Mouse (Mus musculus) hindbrain, embryonic 16.5 days (tissue): ENCODE measurements around the gene Dynll1. TPM values are rescaled to one million over a fixed set of nuclear protein-coding genes. Genes with fewer than 3 reads are reported as not detected.
A peak's percentile ranks its signal among the peaks of the same experiment; 100 is the strongest.

Experiments used
- ATAC-seq: fragments of 200-750 bp; cut with Nextera tagmentation; 2 replicates; pipeline ENCODE4 v1.8.0; 2017; ENCODE audit warnings: moderate TSS enrichment, moderate library complexity
- H3K27ac ChIP-seq: fragments of 300-500 bp; sonication (generic); 2 replicates; pipeline ENCODE4 v1.5.1; 2014; ENCODE audit warnings: low read depth, mild to moderate bottlenecking, control low read depth, low read length, moderate library complexity
- H3K27me3 ChIP-seq: fragments of 300-500 bp; sonication (generic); replicated peaks from 2 replicates; pipeline ENCODE4 v1.6.1; 2014; ENCODE audit warnings: low read length; ENCODE audit not compliant: control insufficient read depth, insufficient read depth
- H3K36me3 ChIP-seq: fragments of 300-500 bp; sonication (generic); 2 replicates; pipeline ENCODE4 v1.6.1; 2014; ENCODE audit warnings: mild to moderate bottlenecking, low read length, moderate library complexity, mixed read lengths; ENCODE audit not compliant: control insufficient read depth, insufficient read depth
- H3K4me1 ChIP-seq: fragments of 300-500 bp; sonication (generic); 2 replicates; pipeline ENCODE4 v1.6.1; 2014; ENCODE audit warnings: low read depth, low read length; ENCODE audit not compliant: control insufficient read depth, insufficient read depth
- H3K4me2 ChIP-seq: fragments of 300-500 bp; sonication (generic); 2 replicates; pipeline ENCODE4 v1.6.1; 2014; ENCODE audit warnings: mild to moderate bottlenecking, low read length, control low read depth, moderate library complexity
- H3K4me3 ChIP-seq: fragments of 300-500 bp; sonication (generic); 2 replicates; pipeline ENCODE4 v1.5.1; 2014; ENCODE audit warnings: mild to moderate bottlenecking, low read length, control low read depth, moderate library complexity
- H3K9ac ChIP-seq: fragments of 300-500 bp; sonication (generic); 2 replicates; pipeline ENCODE4 v1.6.1; 2014; ENCODE audit warnings: low read depth, mild to moderate bottlenecking, control low read depth, low read length, moderate library complexity
- H3K9me3 ChIP-seq: fragments of 300-500 bp; sonication (generic); 2 replicates; pipeline ENCODE4 v1.6.1; 2014; ENCODE audit warnings: mild to moderate bottlenecking, low read length, moderate library complexity; ENCODE audit not compliant: control insufficient read depth
- WGBS: fragments of 180-500 bp; shearing (Covaris S2); extraction: QIAGEN DNeasy Blood & Tissue Kit; methylation state at CpG from one replicate; pipeline ENCODE4 v1.1.7; 2014; 5-methylcytosine and 5-hydroxymethylcytosine counted together
- polyA plus RNA-seq: library from polyadenylated mRNA; unstranded; fragments of >200 nt; fragmentation: Nextera tagmentation; extraction: Ambion mirVana; gene quantifications from 2 replicates; pipeline ENCODE4 v1.2.1, GENCODE M21; 2015

Gene Dynll1
- polyA plus RNA-seq, 1 experiment from 2014 or later: 1,268 TPM

- peak; percentile 60; the same call in 1 of the 2 replicates for ATAC-seq
- H3K9ac ChIP-seq: peak overlapping the region; percentile 99
- WGBS: under 1% methylated on average over 61 of the region's 77 CpGs
These were observed 28.6 kb downstream of the Dynll1 start for GRCm38 (mm10) chr5:115271931-115272811.

DNA sequence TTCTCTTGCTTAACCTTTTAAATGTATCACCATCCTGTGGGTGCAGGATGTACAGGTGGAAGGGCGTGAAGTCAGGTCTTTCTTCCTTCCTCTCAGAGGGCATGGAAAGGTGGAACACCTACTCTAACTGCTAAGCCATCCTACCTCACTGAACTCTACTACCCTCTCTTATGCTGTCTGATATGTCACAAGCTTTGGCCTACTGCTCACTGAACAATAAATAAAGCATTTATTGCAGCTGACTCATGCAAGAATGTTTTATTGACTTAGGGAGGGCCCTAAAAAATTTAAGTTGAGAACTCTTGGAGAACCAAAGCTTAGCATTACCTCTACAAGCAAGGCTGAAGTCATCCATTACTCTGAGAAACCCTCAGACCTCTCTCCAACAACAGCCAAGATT lies 30.8 kb downstream of the Dynll1 start:
- Histone ChIP-seq H3K27me3 (no peaks in the 10 kb centered on the region), H3K36me3 (0 out of 2 replicates have a peak, but pooled peaks cover 2% of the 10 kb centered on the region), H3K9me3 (no peaks in the 10 kb centered on the region), H3K27ac (no peak overlapping the region), H3K4me3 (no peak overlapping the region; the same call in 1 of the 2 replicates), H3K4me2 (peak overlapping the region; percentile 85), H3K4me1 (peaks cover 41% of the 10 kb centered on the region), H3K9ac (no peak overlapping the region; the same call in 1 of the 2 replicates)
- WGBS: 88% methylated on average over 1 of the region's 1 CpGs
- no peak for ATAC-seq

More at GRCm38 (mm10) chr5:115271931-115272811, 28.6 kb downstream of the Dynll1 start:
- Histone ChIP-seq H3K9me3 (no peaks in the 10 kb centered on the region), H3K27ac (peak overlapping the region; percentile 90), H3K27me3 (no peaks in the 10 kb centered on the region), H3K36me3 (0 out of 2 replicates have a peak, but pooled peaks cover 2% of the 10 kb centered on the region), H3K4me3 (peak overlapping the region; percentile 99), H3K4me2 (peak overlapping the region; percentile 85), H3K4me1 (peaks cover 34% of the 10 kb centered on the region)

DNA sequence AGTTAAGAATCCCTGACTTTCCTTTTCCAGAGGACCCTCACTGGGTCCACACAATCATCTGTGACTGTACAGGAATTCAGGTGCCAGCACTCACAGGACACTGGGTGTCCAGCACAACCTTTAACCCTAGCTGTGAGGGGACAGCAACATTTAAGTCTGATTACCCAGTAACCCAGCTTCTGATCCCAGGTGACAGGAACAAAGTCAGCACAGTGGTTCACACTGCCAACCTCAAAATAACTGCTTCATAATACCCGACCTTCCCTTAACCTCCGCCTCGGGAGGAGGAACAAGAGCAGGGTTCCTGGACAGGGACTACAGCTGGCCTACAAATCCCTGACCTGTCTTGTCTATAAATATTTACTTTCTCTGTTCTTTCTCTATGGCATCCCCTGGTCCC lies 32.5 kb downstream of the Dynll1 start:
- no peak for ATAC-seq
- no peak overlapping the region for H3K4me3 ChIP-seq
- H3K27me3 ChIP-seq: no peaks in the 10 kb centered on the region
- H3K4me2 ChIP-seq: no peak overlapping the region
- H3K9me3 ChIP-seq: no peaks in the 10 kb centered on the region
- H3K36me3 ChIP-seq: 0 out of 2 replicates have a peak, but pooled peaks cover 2% of the 10 kb centered on the region
- H3K4me1 ChIP-seq: peaks cover 38% of the 10 kb centered on the region
- H3K27ac ChIP-seq: no peak overlapping the region
- WGBS: 75% methylated on average over 3 of the region's 3 CpGs
- H3K9ac ChIP-seq: no peak overlapping the region

DNA sequence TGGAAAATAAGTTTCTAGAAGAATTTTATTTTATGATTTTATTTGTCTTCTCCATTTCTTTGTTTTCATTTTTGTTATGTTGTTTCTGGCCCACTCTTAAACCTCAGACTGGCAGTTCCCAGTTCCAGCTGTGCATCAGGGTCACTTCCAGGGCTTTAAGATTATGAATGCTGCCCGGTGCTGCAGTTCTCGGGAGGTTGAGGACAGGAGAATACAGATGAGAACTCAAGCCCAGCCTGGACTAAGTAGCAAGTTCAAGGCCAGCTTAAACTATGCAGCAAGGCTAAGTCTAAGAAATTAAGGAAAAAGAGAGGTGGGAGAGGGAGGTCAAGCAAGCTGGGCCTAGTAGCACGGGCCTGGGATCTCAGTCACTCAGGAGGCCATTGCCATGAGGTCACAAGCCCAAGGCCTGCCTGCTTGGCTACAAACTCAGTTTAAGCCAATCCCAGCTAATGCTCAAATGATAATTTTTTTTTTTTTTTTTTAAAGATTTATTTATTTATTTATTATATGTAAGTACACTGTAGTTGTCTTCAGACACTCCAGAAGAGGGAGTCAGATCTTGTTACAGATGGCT lies 33.2 kb downstream of the Dynll1 start:
- H3K4me1 ChIP-seq: peaks cover 36% of the 10 kb centered on the region
- no peaks in the 10 kb centered on the region for H3K9me3 ChIP-seq
- 0 out of 2 replicates have a peak, but pooled peaks cover 5% of the 10 kb centered on the region for H3K36me3 ChIP-seq
- no peak overlapping the region for H3K9ac ChIP-seq
- 82% methylated on average over 3 of the region's 3 CpGs for WGBS
- H3K27me3 ChIP-seq: no peaks in the 10 kb centered on the region
- H3K4me2 ChIP-seq: no peak overlapping the region
- no peak for ATAC-seq
- no peak overlapping the region for H3K4me3 ChIP-seq
- no peak overlapping the region for H3K27ac ChIP-seq

DNA sequence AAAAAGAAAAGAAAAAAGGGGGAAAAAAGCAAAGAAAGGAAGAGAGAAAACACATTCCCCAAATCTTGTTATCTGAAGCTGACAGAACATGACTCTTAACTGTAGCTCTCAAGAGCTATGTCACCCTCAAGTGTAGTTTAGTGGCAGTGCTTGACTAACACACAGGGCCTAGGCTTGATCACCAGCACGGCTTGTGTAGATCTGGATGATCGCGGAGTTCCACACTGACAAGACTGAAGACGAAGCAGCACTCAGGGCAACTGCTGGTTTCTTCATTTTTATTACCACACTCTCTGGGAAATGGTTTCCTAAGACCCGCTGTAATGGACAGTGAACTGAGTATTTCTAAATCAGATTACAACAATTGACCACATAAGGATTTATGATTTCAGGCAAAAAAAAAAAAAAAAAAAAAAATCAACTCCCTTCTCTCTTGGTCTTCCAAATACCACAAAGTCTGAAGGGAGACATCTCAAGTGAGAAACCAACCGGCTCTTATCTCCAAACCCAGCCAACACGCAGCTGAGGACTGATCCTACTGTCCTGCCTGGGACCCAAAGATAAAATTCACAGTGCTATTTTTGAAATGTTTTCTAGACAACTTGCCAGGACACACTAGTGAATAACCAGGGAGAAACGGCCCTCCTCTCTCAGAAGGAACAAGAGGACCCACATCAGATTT lies 33.9 kb downstream of the Dynll1 start:
- Histone ChIP-seq H3K36me3 (0 out of 2 replicates have a peak, but pooled peaks cover 5% of the 10 kb centered on the region), H3K9me3 (no peaks in the 10 kb centered on the region), H3K4me3 (no peak overlapping the region), H3K4me2 (no peak overlapping the region), H3K4me1 (peaks cover 36% of the 10 kb centered on the region), H3K9ac (no peak overlapping the region), H3K27ac (no peak overlapping the region), H3K27me3 (no peaks in the 10 kb centered on the region)
- ATAC-seq: no peak
- WGBS: 85% methylated on average over 8 of the region's 8 CpGs

DNA sequence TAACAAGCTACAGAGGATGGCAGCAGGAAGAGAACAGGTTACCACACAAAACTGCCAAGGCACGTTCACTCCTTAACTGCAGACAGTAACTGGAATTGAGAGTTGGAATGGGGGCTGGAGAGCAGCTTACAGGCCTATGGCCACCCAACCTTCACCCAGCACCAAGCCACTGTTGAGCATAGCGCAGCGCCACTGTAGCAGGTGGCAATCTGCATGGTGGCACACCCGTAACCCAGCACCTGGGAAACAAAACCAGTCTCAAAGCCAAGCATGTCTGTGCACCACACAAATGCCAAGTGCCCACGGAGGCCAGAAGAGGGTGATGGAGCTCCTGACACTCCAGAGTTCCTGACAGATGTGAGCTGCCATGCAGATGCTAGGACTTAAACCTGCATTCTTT lies 34.5 kb downstream of the Dynll1 start:
- H3K27me3 ChIP-seq: no peaks in the 10 kb centered on the region
- ATAC-seq: no peak
- no peak overlapping the region for H3K9ac ChIP-seq
- 0 out of 2 replicates have a peak, but pooled peaks cover 5% of the 10 kb centered on the region for H3K36me3 ChIP-seq
- H3K4me2 ChIP-seq: no peak overlapping the region
- H3K4me3 ChIP-seq: no peak overlapping the region
- H3K4me1 ChIP-seq: peaks cover 35% of the 10 kb centered on the region
- WGBS: 84% methylated on average over 5 of the region's 5 CpGs
- H3K27ac ChIP-seq: no peak overlapping the region
- no peaks in the 10 kb centered on the region for H3K9me3 ChIP-seq

- Histone ChIP-seq H3K4me3 (no peak overlapping the region), H3K27ac (no peak overlapping the region), H3K36me3 (peaks cover 12% of the 10 kb centered on the region), H3K4me2 (no peak overlapping the region), H3K9ac (no peak overlapping the region), H3K27me3 (no peaks in the 10 kb centered on the region), H3K4me1 (peaks cover 10% of the 10 kb centered on the region), H3K9me3 (no peaks in the 10 kb centered on the region)
- ATAC-seq: no peak
- WGBS: 87% methylated on average over 14 of the region's 14 CpGs
These were observed 38.1 kb downstream of the Dynll1 start for GRCm38 (mm10) chr5:115262502-115263291.

DNA sequence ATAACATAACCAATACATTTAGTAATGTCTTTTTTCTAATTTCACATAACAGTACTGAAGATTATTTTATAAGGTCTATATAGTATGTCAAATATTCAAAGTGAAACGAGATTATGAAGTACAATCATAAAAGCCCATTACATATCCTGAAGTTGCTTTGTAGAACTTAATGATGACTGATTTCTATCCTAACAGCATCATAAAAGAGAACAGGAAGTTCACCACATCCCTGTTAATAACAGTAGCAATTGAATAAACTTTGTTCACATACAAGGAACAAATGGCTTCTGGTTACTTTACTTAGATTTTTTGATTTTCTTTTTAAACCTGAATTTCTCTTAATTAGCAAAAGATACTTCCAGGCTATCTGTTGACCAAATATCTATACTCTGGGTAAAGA lies 38.9 kb downstream of the Dynll1 start:
- Histone ChIP-seq H3K27ac (no peak overlapping the region), H3K4me3 (no peak overlapping the region), H3K9me3 (no peaks in the 10 kb centered on the region), H3K9ac (no peak overlapping the region), H3K27me3 (no peaks in the 10 kb centered on the region), H3K4me1 (peaks cover 7% of the 10 kb centered on the region), H3K4me2 (no peak overlapping the region), H3K36me3 (peaks cover 17% of the 10 kb centered on the region)
- ATAC-seq: no peak
- 80% methylated on average over 1 of the region's 1 CpGs for WGBS
